Mouse (Mus musculus): Measurements from ENCODE around the gene Max.

Max gene

DNA sequence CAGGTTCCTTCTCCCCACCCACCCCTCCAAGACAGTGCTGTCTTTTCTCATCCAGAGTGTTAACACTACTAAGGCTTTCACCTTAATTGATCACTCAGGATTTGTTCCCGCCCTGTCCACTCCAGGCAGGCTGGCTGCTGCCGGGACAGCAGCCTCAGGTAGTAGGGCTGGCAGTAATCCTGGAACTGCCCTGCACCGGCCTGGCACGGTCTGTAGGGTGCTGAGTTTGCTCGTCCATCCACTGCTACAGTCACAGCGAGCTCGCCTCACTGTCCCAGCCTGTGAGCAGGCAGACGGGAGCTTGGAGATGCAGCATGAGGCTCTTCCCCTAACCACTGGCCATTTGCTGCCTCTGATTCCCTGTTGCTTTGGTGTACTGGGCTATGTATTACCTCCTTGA lies 41.0 kb downstream of the Max start:
- DNase-seq (ENCODE audit: low spot score in 2 of 2) = no peak

DNA sequence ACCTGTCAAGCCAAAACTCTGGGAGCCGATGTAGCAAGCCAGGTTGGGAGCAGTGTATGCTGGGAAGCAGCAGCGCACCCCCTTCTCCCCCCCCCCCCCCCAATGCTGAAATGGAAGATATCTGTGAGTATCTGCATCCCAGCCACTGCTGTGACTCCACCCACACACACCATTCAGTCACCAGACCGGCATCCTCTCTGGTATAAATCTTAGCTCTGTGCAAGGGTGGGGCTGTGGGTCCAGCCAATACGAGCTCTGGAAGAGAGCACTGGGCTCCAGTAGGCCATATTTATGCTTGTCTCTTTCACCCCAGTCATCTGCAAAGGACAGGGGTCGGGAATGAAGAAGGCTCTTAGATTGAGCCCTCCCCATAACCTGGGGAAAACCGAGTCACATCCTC lies 41.6 kb downstream of the Max start:
- DNase-seq (ENCODE audit: low spot score in 2 of 2) = no peak

DNA sequence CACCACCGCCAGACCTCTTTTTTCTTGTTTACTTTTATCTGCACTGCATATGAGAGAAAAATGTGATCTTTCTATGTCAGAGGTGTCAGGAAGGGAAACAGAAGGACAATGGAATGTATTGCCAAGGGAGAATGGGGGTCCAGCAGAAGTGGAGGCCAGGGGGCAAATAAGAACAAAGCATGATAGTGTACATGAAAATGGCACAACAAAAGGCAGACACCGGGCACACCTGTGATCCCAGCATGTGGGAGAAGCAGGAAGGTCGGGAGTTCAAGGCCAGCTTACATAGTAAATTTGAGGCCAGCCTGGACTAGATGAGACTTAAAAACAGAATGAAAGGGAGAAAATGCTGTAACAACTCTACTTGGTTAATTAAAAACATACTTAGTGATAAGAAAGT lies 43.1 kb downstream of the Max start:
- DNase-seq (ENCODE audit: low spot score in 2 of 2) = no peak

DNA sequence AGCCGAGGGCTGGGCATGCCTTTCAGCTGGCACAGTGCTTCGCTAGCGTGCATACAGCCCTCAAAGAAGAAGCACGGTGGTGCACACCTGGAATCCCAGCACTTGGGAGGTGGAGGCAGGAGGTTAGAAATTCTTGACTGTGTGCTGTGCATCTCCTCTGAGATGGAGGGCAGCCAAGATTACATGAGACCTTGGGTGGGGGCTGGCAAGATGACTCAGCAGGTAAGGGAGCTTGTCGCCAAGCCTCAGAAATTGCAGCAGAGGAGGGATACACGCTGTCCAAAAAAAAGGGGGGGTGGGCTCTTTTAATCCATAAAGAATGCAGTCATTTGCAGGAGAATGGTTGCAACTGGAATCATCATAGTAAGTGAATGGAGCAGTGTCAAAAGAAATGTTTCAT lies 43.9 kb downstream of the Max start:
- peak in 1 of 2 experiments; percentile 10 for DNase-seq (ENCODE audit: low spot score in 2 of 2)

DNA sequence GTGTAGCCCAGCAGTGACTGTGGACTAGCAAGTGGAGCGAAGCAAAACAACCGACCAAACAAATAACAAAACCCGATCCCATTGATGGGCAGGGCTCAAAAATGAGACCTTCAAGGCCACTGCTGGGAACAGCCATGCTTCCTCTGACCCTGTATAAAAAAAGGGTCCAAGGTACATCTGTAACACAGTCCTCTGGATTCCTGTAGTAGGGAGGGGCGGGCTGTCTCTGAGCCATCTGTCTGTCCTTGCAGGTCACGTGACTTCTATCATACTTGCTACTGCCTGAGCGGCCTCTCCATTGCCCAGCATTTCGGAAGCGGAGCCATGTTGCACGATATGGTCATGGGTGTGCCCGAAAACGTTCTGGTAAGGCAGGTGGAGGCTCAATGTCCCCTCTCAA lies 45.8 kb downstream of the Max start:
- no peak for DNase-seq (ENCODE audit: low spot score in 2 of 2)

DNA sequence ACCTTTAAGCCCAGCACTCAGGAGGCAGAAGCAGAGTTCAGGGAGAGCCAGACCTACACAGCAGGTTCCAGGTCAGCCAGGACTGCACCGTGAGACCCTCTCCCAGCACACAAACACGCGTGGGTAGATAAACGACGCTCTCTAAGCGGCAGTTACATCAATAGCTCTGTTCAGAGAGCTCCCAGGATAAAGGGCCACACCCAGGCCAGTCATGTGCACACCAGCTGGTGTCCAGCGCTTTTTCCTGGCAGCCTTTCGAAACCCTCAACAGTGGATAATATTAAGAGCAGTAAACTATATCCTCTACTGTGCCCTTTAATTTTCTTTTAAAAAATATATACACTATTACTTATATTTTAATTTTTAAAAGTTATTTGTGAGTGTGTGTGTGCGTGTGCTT lies 49.8 kb downstream of the Max start:
- DNase-seq (ENCODE audit: low spot score in 2 of 2) = no peak

DNA sequence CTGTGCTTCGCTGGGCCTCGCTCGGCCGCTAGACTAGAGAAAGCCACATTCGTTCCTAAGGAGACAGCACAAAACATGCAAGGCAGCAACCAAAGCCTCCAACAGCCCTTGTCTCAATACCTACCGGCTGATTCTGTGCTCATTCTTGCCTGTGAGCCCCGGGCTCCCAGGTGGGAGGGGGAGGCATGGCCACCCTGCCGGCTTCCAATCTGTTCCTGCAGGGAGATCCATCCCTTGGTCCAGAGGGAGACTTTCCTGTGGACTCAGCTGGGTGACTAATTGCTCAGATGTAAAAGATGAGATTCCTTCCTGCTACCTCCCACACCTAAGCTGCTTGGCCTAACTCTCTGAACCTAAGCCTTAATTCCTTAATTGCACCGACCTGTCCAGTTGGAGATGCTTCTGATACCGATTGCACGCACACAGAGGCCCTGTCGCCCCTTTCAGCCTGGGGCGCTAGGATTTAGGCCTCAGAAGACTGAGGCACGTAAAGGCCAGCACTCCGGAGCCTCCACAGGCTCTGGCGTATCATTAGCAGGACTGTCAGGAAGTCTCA lies 50.8 kb downstream of the Max start:
- no peak for DNase-seq (ENCODE audit: low spot score in 2 of 2)

DNA sequence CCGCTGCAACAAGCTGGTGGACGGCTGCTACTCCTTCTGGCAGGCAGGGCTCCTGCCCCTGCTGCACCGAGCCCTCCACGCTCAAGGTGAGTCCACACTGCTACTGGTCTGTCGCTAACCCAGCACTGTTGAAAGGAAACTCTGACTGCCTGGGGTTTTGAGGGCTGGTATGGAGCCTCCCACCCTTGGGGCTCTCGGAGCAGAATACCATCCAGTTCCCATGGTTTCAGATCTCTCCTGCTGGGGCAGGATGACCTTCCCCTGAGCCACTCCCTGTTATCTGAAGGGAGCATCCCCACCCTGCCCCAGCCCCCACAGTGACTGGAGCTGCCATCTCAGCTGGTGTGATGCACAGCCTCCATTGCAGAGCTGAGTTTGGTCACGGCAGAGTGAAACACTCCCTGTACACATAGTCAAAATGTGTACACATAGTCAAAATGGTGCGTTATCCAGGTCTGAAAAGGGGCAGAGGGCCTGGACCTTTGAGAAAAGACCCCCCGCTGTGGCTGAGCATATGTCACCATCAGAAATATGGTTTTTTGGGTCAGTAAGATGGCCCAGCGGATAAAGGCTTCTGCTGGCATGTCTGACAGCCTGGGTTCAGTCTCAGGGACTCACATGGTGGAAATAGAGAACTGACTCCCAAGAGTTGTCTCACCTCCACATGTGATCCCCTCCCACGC lies 51.6 kb downstream of the Max start:
- DNase-seq (ENCODE audit: low spot score in 2 of 2) = peak; percentile 53 to 54

DNA sequence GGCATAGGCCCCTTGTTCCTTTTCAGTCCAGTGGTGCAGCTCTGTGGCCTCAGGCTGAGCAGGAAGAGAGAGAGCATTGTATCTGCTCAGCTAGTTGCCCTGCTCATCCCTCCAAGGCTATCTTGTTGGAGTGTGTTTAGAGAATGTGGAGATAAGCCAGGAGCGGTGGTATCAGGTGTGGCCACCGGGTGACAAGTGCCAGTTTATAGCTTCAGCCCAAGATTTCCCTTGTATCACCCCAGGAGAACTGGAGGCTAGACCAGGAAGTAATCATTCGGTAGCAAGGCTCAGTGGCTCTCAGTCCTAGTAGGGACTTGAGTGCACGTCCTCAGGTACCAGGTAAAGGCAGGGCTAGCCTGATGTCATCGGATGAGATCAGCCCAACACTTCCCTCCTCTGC lies 52.8 kb downstream of the Max start:
- peak; percentile 24 to 31 for DNase-seq (ENCODE audit: low spot score in 2 of 2)

DNA sequence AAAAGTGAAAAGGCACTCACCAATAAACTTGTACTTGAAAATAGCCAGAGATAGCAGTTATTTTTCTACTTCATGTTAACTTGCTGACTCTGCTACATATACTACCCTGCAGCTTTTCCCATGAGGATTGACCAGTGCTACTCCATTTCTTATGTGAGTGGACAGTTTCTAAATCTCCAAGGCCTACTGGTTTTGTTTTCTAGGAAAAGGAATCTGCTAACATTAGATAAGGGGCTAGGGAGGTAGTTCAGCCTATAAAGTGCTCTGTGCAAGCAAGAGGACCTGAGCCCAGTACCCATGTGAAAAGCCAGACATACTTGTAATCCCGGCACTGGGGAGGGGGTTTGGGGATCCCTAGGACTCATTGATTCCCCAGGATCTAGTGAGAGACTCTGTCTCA lies 55.7 kb downstream of the Max start:
- no peak for DNase-seq (ENCODE audit: low spot score in 2 of 2)

DNA sequence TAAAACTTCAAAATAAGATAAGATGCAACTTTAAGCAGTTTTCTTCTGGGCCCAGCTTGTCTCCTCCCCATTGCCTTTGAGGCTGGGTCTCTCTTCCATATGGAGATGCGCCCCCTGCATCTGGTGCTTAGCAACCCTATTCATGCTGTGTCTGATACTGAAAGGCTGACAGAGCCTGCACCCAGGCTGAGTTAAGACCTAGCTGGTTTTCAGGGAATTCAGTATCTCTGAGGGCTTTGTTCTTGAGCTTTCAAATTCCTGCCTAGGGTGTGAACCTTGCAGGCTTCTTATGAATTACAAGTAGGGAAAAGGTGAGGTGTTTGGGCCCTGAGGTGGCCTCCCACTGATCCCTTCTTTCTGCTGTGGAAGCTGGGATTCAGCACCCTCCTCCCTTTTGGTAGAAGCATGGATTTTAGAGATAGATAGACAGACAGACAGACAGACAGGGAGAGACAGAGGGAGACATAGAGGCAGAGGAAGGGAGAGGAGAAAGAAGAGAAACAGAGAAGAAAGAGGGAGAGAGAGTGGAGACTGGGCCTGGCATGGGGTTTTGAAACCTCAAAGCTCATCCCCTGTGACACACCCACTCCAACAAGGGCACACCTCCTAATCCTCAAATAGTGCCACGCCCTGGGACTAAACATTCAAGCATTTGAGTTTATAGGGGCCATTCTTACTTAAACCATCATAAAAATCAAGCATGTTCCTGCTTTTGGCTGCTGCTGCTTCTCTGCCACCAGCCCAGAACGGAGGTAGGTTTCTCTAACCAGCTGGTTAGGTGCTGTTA lies 60.3 kb downstream of the Max start:
- no peak for DNase-seq (ENCODE audit: low spot score in 2 of 2)

DNA sequence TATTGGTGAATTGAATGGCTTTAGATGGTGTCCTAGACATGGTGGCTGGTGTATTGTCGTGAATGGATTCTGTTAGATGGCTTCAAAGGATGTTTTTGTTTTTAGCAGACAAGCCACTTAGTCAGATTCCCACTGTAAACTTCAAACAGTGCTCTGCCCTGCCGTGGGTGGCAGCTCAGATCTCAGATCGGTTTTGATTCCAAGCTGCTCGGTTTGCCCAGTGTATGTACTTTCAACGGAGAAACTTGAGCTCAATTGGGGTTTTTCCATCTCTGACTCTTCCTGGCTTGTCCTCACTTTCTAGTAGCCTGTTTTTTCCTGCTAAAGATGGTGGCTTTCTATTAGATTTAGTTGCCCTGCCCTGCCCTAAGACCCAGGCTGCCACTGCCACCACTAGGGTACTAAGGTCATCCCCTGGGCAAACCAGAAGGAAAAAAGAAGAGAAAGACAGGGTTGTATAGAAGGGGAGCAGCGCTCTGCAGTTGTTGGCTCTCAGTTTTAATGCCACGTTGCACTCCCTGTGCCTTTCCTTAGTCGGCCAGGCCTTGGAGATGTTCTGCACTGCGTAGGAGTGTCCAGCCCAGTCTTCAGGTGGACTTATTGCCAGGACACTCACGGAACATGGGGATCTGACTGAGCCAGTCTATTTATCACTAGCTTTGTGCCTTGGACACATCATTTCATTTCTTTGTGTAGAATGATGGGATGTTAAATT lies 62.6 kb downstream of the Max start:
- DNase-seq (ENCODE audit: low spot score in 2 of 2) = no peak

DNA sequence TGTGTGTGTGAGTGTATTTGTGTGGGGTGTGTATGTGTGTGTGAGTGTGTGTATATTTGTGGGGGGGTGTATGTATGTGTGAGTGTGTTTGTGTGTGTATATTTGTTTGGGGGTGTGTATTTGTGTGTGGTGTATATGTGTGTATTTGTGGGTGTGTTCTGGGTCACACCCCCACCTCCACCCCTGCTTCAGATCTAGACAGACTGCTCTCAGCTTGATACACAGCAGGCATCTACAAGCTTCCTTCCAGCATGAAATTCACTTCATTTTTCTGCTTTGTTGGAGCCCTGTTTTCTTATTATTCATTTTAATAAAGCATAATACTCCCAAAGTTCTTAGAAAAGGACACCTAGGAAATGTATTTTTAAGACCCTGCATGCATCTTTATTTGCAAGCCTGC lies 63.9 kb downstream of the Max start:
- no peak for DNase-seq (ENCODE audit: low spot score in 2 of 2)

DNA sequence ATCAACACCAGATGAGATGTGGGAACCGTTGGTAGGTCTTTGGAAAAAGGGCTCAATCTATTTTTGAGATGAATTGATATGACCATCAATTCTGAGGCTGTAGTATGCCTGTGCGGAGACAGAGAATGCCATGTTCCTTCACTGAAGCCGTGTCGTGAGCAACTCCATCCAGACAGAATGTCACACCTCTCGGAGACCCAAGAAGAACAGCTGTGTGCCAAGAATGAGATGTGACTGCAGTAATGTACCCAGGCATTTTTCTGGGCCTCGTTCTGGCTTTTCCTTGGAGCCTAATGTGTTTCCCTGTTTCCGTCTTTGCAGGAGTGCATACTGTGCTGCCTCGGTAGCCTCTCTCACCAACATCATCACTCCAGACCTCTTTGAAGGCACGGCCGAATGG lies 65.0 kb downstream of the Max start:
- no peak for DNase-seq (ENCODE audit: low spot score in 2 of 2)

DNA sequence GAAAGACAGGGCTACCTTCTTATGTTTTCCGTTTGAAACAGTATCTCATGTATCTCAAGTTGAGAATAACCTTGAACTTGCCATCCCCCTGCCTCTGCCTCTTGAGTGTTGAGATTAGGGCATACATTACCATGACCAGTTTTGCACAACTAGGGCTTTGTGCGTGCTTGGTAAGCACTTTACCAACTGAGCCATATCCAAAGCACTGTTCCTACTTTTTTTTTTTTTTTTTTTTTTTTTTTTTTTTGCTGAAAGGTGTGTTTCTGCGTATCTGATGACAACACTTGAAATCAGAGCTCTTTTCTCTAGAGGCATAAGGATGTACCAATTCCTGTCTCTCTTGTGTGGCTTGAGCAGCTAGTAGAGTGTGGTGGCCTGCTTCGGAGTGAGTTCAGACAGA lies 65.4 kb downstream of the Max start:
- no peak for DNase-seq (ENCODE audit: low spot score in 2 of 2)

DNA sequence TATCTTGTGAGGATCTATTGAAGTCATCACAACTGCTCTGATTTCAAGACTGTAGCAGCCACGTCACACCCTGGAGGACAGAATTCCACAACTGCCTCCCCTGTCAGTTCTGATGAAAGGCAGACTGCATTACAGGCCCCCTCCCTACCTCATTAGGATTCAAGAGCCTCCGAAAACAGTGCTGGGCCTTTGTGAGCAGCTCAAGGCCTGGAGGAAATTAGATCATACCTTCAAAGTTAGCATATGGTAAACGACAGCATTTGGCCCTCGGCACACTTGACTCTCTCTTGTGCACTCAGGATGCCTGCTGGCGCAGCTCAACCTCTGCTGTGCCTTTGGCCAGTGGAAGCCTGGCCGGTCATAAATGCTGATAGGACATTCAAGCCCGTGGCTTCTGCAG lies 66.2 kb downstream of the Max start:
- DNase-seq (ENCODE audit: low spot score in 2 of 2) = no peak

DNA sequence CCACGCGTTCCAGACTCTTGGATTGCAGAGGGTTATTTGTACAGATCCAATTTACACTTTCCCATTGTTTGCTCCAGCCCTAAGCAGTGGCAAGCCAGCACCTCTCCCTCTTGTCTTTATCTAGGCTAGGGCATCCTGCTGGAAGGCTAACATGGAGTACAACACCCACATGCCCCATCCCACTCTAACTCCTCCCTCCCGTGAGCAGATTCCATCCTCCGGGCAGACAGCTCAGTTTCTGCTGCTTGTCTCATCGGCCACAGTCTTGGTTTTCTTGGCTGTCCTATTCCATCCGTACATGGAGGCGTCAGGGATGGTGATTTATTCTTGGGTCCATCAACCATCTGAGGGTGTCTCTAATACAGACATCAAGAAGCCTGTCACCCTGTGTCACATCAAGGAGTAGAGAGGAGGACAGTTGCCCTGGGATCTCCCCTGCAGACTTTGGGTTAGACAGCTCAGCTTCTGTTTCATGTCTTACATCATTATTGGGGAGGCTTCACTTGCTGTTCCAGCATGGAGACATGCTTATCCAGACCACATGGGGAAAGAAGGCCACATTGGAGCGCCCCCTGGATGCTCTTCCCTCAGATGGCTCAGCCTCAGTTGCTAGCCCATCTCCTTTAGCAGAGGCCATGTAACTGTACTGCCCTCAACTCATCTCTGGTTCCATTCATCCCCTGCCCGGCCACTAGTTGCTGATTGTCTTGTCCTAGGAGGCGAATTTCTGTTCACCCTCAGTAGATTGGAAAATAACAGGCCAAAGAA lies 67.0 kb downstream of the Max start:
- DNase-seq (ENCODE audit: low spot score in 2 of 2) = no peak

DNA sequence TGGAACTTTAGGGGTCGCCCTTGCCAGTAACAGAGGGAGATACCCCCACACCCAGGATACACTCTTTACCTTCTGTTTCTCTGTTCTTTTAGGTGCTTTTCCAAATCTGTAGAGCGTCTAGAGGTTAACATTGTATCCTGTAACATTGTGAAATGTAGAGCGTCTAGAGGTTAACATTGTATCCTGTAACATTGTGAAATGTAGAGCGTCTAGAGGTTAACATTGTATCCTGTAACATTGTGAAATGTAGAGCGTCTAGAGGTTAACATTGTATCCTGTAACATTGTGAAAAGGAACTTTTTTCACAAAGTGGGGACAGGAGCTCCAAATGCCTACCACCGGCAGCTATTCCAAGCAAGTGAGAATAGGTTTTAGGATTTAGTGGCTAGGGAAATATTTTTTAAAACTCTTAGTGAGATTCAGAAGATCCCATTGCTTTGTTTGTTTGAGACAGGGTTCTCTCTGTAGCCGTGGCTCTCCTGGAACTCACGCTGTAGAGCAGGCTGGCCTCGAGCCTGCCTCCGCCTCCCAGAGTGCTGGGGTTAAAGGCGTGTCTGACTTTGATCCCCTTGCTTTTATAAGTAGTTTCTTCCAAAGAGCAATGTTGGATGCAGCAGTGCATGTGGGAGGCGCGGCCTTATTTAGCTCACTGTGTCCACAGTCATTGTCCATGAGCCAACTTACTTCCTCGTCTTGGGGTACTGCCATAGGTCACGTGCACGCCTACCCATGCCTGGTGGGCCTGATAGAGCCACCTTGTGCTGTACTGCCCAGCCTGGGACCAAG lies 68.9 kb downstream of the Max start:
- no peak for DNase-seq (ENCODE audit: low spot score in 2 of 2)

DNA sequence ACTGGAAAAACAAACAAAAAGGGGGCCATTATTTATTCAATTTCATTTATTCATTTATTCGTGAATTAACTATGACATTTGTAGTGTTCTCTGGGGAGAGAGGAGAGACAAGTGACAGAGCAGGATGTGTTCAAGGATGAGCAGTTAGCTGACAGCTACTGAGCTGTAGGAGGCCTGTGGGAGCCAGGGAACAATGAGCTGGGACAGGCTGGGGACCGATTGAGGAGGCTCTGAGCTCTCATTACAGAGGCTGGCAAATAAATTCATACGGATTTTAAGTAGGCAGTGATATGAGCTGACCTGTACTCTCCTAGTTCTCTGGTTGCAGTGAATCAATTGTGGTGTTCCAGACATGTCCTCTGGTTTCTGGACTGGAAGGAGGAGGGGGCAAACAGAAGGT lies 70.8 kb downstream of the Max start:
- DNase-seq (ENCODE audit: low spot score in 2 of 2) = no peak

DNA sequence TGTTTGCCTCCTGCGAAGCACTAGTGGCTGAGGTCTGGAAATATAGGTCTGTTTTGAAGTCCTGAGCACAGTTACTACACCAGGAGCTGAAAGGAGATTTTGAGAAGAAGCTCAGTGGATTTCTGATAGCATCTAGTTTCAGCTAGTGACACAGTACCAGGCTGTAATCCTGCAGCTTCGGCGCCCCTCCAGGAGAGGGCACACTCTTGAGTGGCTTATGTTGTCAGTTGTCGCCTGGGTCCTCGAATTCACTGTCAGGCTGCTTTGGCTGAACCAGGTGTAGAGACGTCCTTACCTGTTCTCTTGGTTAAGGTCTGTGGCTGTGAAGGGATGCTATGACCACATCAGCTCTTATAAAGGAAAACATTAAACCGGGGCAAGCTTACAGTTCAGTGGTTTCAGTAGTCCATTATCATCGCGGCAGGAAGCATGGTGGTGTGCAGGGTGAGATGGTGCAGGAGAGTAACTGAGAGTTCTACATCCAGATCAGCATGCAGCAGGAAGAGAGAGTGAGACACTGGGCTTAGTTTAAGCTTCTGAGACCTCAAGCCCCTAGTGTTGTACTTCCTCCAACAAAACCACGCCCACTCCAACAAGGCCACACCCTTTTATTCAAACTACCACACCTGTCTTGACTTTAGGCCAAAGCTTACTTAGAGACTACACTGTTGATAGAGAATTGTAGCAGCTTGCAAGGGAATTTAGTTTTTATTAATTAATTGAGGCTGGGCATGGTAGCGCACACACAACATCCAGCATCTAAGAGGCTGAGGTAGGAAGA lies 72.4 kb downstream of the Max start:
- no peak for DNase-seq (ENCODE audit: low spot score in 2 of 2)
